Mouse (Mus musculus) thymus, adult 2 months (tissue): ENCODE measurements around the gene 0610012G03Rik.

Source experiments
- CTCF ChIP-seq: fragments of 200-500 bp; IDR thresholded peaks from 2 replicates; pipeline ENCODE4 v1.5.1; 2012; ENCODE audit warnings: mild to moderate bottlenecking, control low read depth, low read length, moderate library complexity, borderline replicate concordance; ENCODE audit not compliant: control insufficient read depth, poor library complexity, insufficient read depth; ENCODE audit errors: extremely low read depth
- POLR2A ChIP-seq: fragments of 200-500 bp; IDR thresholded peaks from 2 replicates; pipeline ENCODE4 v1.6.1; 2012; ENCODE audit warnings: mild to moderate bottlenecking, low read length, control low read depth, moderate library complexity; ENCODE audit not compliant: control insufficient read depth, poor library complexity, insufficient read depth; ENCODE audit errors: extremely low read depth

- TF ChIP-seq POLR2A (no peak), CTCF (no peak)
Observed at GRCm38 (mm10) chr16:31963224-31963623, 14.9 kb upstream of the 0610012G03Rik start.
